Mouse (Mus musculus) brain, adult 2 months (tissue): ENCODE measurements around the gene Slc27a2.
"Not testable (repeated sequence)": the region's sequence is repeated elsewhere in the genome, so short reads cannot be mapped to it uniquely, and the experiment has no call there.

Experiments used
- DNase-seq: peaks from one replicate; pipeline ENCODE4 v3.0.0; 2011; ENCODE audit warnings: low read depth, low spot score

The Slc27a2 gene

DNA sequence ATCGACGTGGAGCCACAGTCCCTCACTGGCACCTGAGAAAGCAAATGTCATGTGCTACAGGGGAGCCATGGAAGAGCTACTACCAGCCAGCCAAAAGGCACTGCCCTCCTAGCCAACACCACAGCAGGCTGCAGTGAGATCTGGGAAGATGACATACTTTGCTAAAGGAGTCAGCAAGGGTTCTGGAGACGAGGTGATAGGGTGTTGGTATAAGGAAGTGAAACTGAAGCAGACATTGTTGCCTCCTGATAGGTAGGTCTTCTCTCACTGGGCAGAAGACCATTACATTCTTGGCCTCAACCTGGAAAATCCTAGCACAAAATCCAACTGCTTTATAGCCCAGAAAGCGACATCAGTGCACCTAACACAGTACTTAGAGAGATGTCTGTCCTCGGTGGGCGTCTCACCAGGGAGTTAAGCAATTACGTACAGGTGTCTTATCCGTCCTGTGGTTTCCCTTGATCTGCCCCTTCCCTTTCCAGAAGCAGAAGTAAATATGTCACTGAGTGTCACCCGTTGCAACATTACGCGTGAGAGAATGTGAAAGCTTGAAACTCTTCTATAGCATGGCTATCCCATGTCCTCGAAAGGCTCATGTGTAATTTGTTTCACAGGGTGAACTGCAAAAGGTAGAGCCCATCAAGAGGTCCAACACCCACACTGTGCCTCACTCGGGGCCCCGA, 49.9 kb downstream of the Slc27a2 start:
- no peak for DNase-seq

DNA sequence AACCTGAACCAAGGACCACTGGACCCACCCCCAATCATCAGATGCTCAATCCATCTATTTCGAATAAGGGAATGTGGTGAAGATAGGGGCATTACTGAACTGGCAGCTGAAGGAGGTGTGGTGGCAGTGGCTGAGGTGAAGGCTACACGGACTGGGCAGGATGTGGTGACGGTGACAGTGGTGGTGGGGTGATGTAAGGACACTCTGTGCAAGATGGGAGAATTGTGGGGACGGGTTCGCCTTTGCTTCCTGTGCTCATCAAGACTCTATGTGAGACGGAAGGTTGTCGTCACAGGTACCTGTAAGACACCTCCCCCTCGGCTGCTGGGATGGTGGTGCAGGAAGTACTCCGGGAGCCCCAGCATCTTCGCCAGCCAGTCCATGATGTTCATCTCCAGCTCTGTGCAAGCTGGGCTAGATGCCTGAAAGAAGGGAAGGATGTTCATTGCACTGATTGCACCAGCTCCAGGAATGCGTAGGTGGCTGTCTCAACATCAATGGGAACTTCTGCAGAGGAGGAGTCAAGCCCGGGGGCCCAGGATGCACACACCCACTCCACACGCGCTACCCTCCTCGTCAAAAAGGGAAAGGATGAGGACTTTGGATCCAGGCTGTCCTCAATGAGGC, 54.0 kb downstream of the Slc27a2 start:
- DNase-seq = peak; percentile 57

DNA sequence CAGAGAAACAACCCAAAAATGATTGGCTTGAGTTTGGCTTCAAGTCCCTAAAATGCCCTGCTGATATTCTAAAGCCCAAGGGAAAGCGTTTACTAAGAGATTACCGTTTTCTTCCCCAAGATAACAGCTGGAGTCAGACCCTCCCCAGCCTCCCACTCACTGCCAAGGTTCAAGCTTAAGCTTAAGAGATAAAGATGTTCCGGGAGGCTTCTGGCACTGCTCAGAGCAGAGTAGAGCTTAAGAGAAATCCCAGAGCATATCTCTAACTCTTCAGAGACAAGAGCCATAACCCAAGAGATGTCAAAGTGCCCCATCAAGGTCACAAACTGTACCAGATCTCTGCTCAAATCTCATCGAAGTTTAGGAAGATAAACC, 54.5 kb downstream of the Slc27a2 start:
- DNase-seq = no peak

DNA sequence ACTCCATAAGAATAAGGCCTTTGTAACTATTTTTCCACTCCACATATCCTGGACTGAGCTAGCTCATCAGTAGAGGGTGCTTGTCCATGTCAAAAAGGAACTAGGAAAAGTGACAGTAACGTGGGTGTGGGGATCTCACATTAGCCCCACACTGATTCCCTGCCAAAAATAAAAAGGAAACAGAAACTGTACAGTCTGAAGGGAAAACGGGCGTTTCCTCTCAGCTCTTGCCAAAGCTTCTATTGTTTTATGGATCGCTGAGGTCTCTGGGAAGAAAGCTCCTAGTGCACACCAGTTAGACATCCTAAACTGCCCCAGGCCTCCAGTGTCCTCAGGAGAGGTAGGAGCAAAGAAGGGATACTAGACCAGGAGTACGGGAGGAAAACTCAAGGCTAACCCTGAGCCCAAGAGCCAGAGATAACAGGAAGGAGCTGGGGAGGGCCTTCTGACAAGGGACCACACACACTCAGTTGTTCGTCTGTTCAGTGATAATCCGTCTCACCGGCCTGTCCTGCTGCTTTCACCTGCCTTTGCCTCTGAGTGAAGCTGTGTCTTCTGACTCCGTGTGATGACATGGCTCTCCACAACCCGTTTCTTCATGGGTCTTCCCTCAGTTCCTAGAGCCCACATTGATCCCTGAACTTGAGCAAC, 55.5 kb downstream of the Slc27a2 start:
- DNase-seq = no peak

DNA sequence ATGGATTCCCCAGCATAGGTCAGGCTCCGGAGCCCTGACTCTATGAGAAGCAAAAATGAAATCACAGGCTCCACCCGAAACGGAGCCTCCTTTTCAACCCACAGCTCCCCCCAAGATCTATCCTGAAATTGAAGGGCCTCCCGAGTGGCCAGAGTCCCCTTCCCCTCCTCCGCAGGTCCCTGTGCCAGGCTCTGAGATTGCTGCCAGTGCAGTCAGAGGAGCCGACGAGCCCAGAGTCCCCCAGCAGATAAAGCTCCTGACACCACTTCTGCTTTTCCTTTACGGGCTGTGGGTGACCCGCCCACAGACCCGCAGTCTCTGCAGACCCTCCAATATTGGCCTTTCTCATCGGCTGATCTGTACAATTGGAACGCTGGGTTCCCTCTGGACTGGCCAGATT, 57.4 kb downstream of the Slc27a2 start:
- DNase-seq = not testable (repeated sequence)

DNA sequence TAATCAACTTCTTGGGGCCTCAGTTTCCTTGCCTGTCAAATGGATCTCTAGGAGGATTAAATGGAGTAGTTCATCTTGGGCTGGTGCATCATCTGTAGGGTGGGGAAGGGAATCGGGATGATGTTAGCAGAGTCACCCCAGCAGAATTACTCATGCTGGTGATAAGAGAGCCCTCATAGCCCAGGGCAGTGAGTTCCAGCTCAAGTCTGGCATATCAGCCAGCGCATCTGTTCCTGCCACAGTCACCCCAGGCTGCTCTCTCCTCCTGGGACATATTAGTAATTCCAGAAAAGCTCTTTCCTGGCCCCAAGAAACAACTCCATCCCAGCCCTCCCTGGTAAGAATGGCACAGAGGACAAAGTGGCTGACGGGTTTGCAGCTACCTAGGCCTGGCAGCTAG, 63.1 kb downstream of the Slc27a2 start:
- DNase-seq = no peak

GRCm38 (mm10) chr2:126618470-126619179, 66.4 kb downstream of the Slc27a2 start:
- DNase-seq = no peak

- DNase-seq = no peak
These were observed 67.1 kb downstream of the Slc27a2 start, which contains the start of gene Hdc for GRCm38 (mm10) chr2:126619249-126619704. Gene Hdc, minus strand, starts transcription at chr2:126619299.

DNA sequence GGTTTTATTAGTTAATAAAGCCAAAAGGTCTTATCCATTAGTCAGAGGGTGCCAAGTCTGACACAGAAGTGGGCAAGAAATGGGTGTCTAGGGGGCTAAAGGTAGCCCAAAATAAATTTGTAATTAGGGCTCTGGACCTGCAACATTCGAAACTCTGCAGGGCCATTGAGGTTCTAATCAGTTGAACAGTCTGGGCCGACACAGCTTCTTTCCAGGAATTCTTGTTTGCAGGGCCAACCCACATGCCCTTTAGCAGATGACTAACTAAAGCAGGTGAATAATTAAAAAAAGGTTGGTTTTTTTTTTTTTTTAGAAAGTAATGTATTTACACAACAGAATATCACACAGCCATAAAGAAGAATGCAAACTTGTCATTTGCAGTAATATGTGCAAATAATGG, 70.2 kb downstream of the Slc27a2 start:
- no peak for DNase-seq

GRCm38 (mm10) chr2:126623138-126623537, 70.9 kb downstream of the Slc27a2 start:
- DNase-seq = peak; percentile 95

DNA sequence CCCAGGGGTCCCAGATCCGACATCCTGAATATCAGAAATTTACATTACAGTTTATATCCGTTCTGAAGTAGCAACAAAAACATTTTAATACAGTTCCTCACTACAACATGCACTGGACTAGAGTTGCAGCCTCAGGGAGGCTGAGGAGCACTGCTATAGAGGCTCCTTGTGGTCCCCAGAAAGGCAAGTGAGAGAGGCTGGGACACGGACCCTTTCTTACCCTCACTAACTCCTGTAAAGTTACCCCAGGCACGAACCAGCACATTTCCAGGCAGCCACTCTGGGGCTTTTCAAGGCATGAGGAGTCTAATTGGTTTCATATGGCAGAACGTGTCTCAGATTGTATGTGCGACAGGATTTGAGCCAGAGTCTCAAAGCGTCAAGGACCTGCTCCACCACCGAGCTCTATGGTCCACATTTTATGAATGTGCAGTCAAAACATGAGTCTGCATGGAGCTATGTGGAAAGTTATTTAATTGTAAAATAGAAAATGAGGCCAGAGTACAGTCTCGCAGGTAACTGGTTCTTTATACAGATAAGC, 76.3 kb downstream of the Slc27a2 start:
- no peak for DNase-seq

- no peak for DNase-seq
These were observed 81.0 kb downstream of the Slc27a2 start for GRCm38 (mm10) chr2:126633165-126633564.

- DNase-seq = no peak
These were observed 84.0 kb downstream of the Slc27a2 start for GRCm38 (mm10) chr2:126635939-126636823.
